Mouse (Mus musculus) hindbrain, embryonic 14.5 days (tissue): ENCODE data around the gene Kdf1. TPM values are rescaled to one million over a fixed set of nuclear protein-coding genes. Genes with fewer than 3 reads are reported as not detected.

Experiments used
- ATAC-seq: fragments of 200-750 bp; cut with Nextera tagmentation; 2 replicates; pipeline ENCODE4 v1.8.0; 2017; ENCODE audit warnings: moderate number of reproducible peaks, mild to moderate bottlenecking, moderate TSS enrichment, moderate library complexity; ENCODE audit not compliant: low FRiP score
- DNase-seq: peaks from one replicate; pipeline ENCODE4 v3.0.0-alpha.2; 2015; ENCODE audit warnings: low spot score
- H3K27ac ChIP-seq: fragments of 300-500 bp; sonication (generic); 2 replicates; pipeline ENCODE4 v1.5.1; 2014; ENCODE audit warnings: mild to moderate bottlenecking, moderate library complexity
- H3K27me3 ChIP-seq: fragments of 300-500 bp; sonication (generic); 2 replicates; pipeline ENCODE4 v1.6.1; 2014; ENCODE audit warnings: mild to moderate bottlenecking, low read length, mixed read lengths; ENCODE audit not compliant: control insufficient read depth, insufficient read depth
- H3K36me3 ChIP-seq: fragments of 300-500 bp; sonication (generic); replicated peaks from 2 replicates; pipeline ENCODE4 v1.6.1; 2014; ENCODE audit not compliant: control insufficient read depth, insufficient read depth
- H3K4me1 ChIP-seq: fragments of 300-500 bp; sonication (generic); replicated peaks from 2 replicates; pipeline ENCODE4 v1.6.1; 2014; ENCODE audit warnings: antibody characterized with exemption, low read length, mixed read lengths; ENCODE audit not compliant: control insufficient read depth, insufficient read depth
- H3K4me2 ChIP-seq: fragments of 300-500 bp; sonication (generic); replicated peaks from 2 replicates; pipeline ENCODE4 v1.6.1; 2014; ENCODE audit warnings: mild to moderate bottlenecking, moderate library complexity
- H3K4me3 ChIP-seq: fragments of 300-500 bp; sonication (generic); replicated peaks from 2 replicates; pipeline ENCODE4 v1.5.1; 2014; ENCODE audit warnings: mild to moderate bottlenecking, low read length
- H3K9ac ChIP-seq: fragments of 300-500 bp; sonication (generic); 2 replicates; pipeline ENCODE4 v1.6.1; 2014
- H3K9me3 ChIP-seq: fragments of 300-500 bp; sonication (generic); 2 replicates; pipeline ENCODE4 v1.6.1; 2016; ENCODE audit warnings: low read length; ENCODE audit not compliant: control insufficient read depth
- WGBS: fragments of 180-500 bp; shearing (Covaris S2); extraction: QIAGEN DNeasy Blood & Tissue Kit; methylation state at CpG from one replicate; pipeline ENCODE4 v1.1.7; 2014; 5-methylcytosine and 5-hydroxymethylcytosine counted together
- microRNA-seq: library from miRNA; unstranded; fragments of <30 nt; microRNA quantifications from one replicate; pipeline ENCODE4, GENCODE M21; 2016
- polyA plus RNA-seq: library from polyadenylated mRNA; unstranded; fragments of >200 nt; fragmentation: Nextera tagmentation; extraction: Ambion mirVana; gene quantifications from 2 replicates; pipeline ENCODE4 v1.2.1, GENCODE M21; 2014

Kdf1 gene
- polyA plus RNA-seq, 1 experiment from 2014 or later = not detected

- H3K36me3 ChIP-seq = no peaks in the 10 kb centered on the region
- H3K9ac ChIP-seq = no peak overlapping the region
- no peak overlapping the region for H3K27ac ChIP-seq
- DNase-seq (no peak), ATAC-seq (no peak)
- H3K27me3 ChIP-seq = no peaks in the 10 kb centered on the region
- no peak overlapping the region for H3K4me2 ChIP-seq
- no peaks in the 10 kb centered on the region for H3K9me3 ChIP-seq
- WGBS = 29% methylated on average over 8 of the region's 8 CpGs
- no peak overlapping the region for H3K4me3 ChIP-seq
- H3K4me1 ChIP-seq = no peaks in the 10 kb centered on the region
Measured at GRCm38 (mm10) chr4:133567251-133567650, 48.5 kb downstream of the Kdf1 start.

DNA sequence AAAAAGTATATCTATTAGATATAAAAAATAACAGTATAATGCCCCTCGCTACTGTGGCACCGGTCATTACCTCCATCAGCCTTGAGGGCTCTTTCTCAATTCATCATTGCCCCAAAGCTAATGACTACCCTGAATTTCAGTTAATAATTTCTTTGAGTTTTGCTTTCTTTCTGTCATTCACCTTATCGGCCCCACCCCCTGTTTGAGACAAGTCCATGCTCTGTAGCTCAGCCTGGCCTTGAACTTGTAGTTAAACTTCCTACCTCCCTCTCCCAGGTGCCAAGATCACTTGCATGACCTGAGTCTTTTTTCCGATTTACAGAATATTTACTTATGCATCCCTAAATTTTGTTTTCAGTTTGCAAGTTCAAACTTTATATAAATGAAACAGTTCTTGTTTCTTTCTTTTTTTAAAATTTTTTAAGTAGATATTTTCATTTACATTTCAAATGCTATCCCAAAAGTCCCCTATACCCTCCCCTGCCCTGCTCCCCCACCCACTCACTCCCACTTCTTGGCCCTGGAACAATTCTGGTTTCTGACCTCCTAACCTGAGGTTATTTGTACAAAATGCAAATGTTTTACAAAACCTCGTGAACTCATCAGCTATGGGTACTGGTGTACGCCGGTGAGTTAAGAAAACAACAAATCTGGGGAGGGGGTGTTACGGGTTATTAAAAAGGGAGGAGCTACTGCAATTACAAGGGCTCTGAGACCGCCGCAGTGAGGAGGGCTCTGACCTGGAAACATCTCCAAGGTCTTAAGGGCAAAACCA lies 50.7 kb downstream of the Kdf1 start:
- 77% methylated on average over 10 of the region's 10 CpGs for WGBS
- Histone ChIP-seq H3K9ac (no peak overlapping the region), H3K4me2 (no peak overlapping the region), H3K4me1 (no peaks in the 10 kb centered on the region; the same call in 1 of the 2 replicates), H3K9me3 (no peaks in the 10 kb centered on the region), H3K27me3 (no peaks in the 10 kb centered on the region), H3K4me3 (no peak overlapping the region), H3K27ac (no peak overlapping the region), H3K36me3 (no peaks in the 10 kb centered on the region)
- no peak for ATAC-seq
- no peak for DNase-seq

- Histone ChIP-seq H3K27ac (no peak overlapping the region), H3K36me3 (no peaks in the 10 kb centered on the region), H3K9ac (no peak overlapping the region), H3K4me2 (no peak overlapping the region), H3K9me3 (no peaks in the 10 kb centered on the region), H3K4me1 (peaks cover 1% of the 10 kb centered on the region; the same call in 1 of the 2 replicates), H3K4me3 (no peak overlapping the region), H3K27me3 (no peaks in the 10 kb centered on the region)
- WGBS = 58% methylated on average over 10 of the region's 10 CpGs
- ATAC-seq (no peak), DNase-seq (no peak)
Measured at GRCm38 (mm10) chr4:133570066-133570466, 51.3 kb downstream of the Kdf1 start.

- Histone ChIP-seq H3K27me3 (no peaks in the 10 kb centered on the region), H3K4me3 (peak within 1 kb of the TSS; percentile 99), H3K4me1 (peaks cover 10% of the 10 kb centered on the region; the same call in 1 of the 2 replicates), H3K9ac (peak within 1 kb of the TSS; percentile 87), H3K4me2 (peak within 1 kb of the TSS; percentile 81), H3K27ac (peak within 1 kb of the TSS; percentile 67), H3K36me3 (peaks cover 15% of the 10 kb centered on the region), H3K9me3 (no peaks in the 10 kb centered on the region)
- 7% methylated on average over 44 of the region's 44 CpGs for WGBS
- ATAC-seq (peak; percentile 94), DNase-seq (peak; percentile 96)
Measured at GRCm38 (mm10) chr4:133574070-133574842, 55.5 kb downstream of the Kdf1 start, which contains the start of gene Gpatch3. Gpatch3 (plus strand) TSS chr4:133574745.

- peak overlapping the region; percentile 67 for H3K27ac ChIP-seq
- H3K27me3 ChIP-seq = no peaks in the 10 kb centered on the region
- peaks cover 10% of the 10 kb centered on the region; the same call in 1 of the 2 replicates for H3K4me1 ChIP-seq
- DNase-seq (no peak), ATAC-seq (peak; percentile 61)
- peaks cover 20% of the 10 kb centered on the region for H3K36me3 ChIP-seq
- H3K9ac ChIP-seq = peak overlapping the region; percentile 87
- peak overlapping the region; percentile 81 for H3K4me2 ChIP-seq
- no peaks in the 10 kb centered on the region for H3K9me3 ChIP-seq
- H3K4me3 ChIP-seq = peak overlapping the region; percentile 99
- under 1% methylated on average over 40 of the region's 41 CpGs for WGBS
Measured at GRCm38 (mm10) chr4:133574843-133575202, 56.1 kb downstream of the Kdf1 start.

- H3K9me3 ChIP-seq = no peaks in the 10 kb centered on the region
- H3K27ac ChIP-seq = no peak overlapping the region
- WGBS = 63% methylated on average over 12 of the region's 12 CpGs
- no peak overlapping the region for H3K4me3 ChIP-seq
- H3K4me2 ChIP-seq = no peak overlapping the region
- peaks cover 37% of the 10 kb centered on the region for H3K36me3 ChIP-seq
- no peak overlapping the region for H3K9ac ChIP-seq
- DNase-seq (no peak), ATAC-seq (no peak)
- H3K4me1 ChIP-seq = peaks cover 10% of the 10 kb centered on the region; the same call in 1 of the 2 replicates
- H3K27me3 ChIP-seq = no peaks in the 10 kb centered on the region
Measured at GRCm38 (mm10) chr4:133577983-133578382, 59.2 kb downstream of the Kdf1 start.

Small RNA genes within 50 kb of the gene (microRNA-seq; reads per million reads assigned to microRNA genes)
- gene Gm23158 = not detected

Other genes starting within 250 kb of the Kdf1 start
- gene Tmem222, start 241.2 kb upstream of the Kdf1 start, polyA plus RNA-seq = 119 and 121 TPM in 2 replicates
- gene Wdtc1, start 165.5 kb upstream of the Kdf1 start, polyA plus RNA-seq = 25.6 and 27.0 TPM in 2 replicates
- gene Slc9a1, start 149.3 kb upstream of the Kdf1 start, polyA plus RNA-seq = 8.5 and 9.0 TPM in 2 replicates
- gene Tent5b, start 38.8 kb upstream of the Kdf1 start, polyA plus RNA-seq = 0.09 and 0.16 TPM in 2 replicates
- 12.3 and 14.8 TPM in 2 replicates for gene Trnp1, start 20.4 kb upstream of the Kdf1 start, polyA plus RNA-seq
- 170 and 176 TPM in 2 replicates for gene Nudc, start 27.0 kb downstream of the Kdf1 start, polyA plus RNA-seq
- not detected in 2 replicates for gene Nr0b2, start 34.4 kb downstream of the Kdf1 start, polyA plus RNA-seq
- 6.2 and 7.5 TPM in 2 replicates for gene Gpatch3, start 55.8 kb downstream of the Kdf1 start, polyA plus RNA-seq
- gene Gpn2, start 65.4 kb downstream of the Kdf1 start, polyA plus RNA-seq = 19.7 and 20.4 TPM in 2 replicates
- gene Sfn, start 83.2 kb downstream of the Kdf1 start, polyA plus RNA-seq = 2.7 and 3.9 TPM in 2 replicates
- 3.0 and 3.9 TPM in 2 replicates for gene Zdhhc18, start 131.2 kb downstream of the Kdf1 start, polyA plus RNA-seq
- gene Pigv, start 153.7 kb downstream of the Kdf1 start, polyA plus RNA-seq = 9.9 and 10.1 TPM in 2 replicates
- 35.5 and 37.8 TPM in 2 replicates for gene Arid1a, start 237.8 kb downstream of the Kdf1 start, polyA plus RNA-seq